Mouse (Mus musculus) limb, embryonic 12.5 days (tissue): ENCODE data around the gene Slc38a1. TPM values are rescaled to one million over a fixed set of nuclear protein-coding genes. Genes with fewer than 3 reads are reported as not detected.

ENCODE experiments used
- ATAC-seq: fragments of 200-750 bp; cut with Nextera tagmentation; 2 replicates; pipeline ENCODE4 v1.8.0; 2017; ENCODE audit warnings: low read depth, moderate TSS enrichment; ENCODE audit not compliant: insufficient number of reproducible peaks, insufficient read depth, low FRiP score, low TSS enrichment
- H3K27ac ChIP-seq: fragments of 300-500 bp; sonication (generic); 2 replicates; pipeline ENCODE4 v1.5.1; 2016; ENCODE audit warnings: mild to moderate bottlenecking, moderate library complexity
- H3K27me3 ChIP-seq: fragments of 300-500 bp; sonication (generic); 2 replicates; pipeline ENCODE4 v1.6.1; 2016; ENCODE audit warnings: mild to moderate bottlenecking, moderate library complexity
- H3K36me3 ChIP-seq: fragments of 300-500 bp; sonication (generic); 2 replicates; pipeline ENCODE4 v1.6.1; 2016; ENCODE audit warnings: mild to moderate bottlenecking, moderate library complexity
- H3K4me1 ChIP-seq: fragments of 300-500 bp; sonication (generic); replicated peaks from 2 replicates; pipeline ENCODE4 v1.6.1; 2016
- H3K4me2 ChIP-seq: fragments of 300-500 bp; sonication (generic); 2 replicates; pipeline ENCODE4 v1.6.1; 2016; ENCODE audit warnings: mild to moderate bottlenecking, moderate library complexity
- H3K4me3 ChIP-seq: fragments of 300-500 bp; sonication (generic); replicated peaks from 2 replicates; pipeline ENCODE4 v1.5.1; 2016; ENCODE audit warnings: mild to moderate bottlenecking
- H3K9ac ChIP-seq: fragments of 300-500 bp; sonication (generic); replicated peaks from 2 replicates; pipeline ENCODE4 v1.6.1; 2016; ENCODE audit warnings: mild to moderate bottlenecking, moderate library complexity
- H3K9me3 ChIP-seq: fragments of 300-500 bp; sonication (generic); 2 replicates; pipeline ENCODE4 v1.6.1; 2016; ENCODE audit warnings: mild to moderate bottlenecking, moderate library complexity
- WGBS: fragments of 180-500 bp; shearing (Covaris S2); methylation state at CpG from one replicate; pipeline ENCODE4 v1.1.7; 2016; 5-methylcytosine and 5-hydroxymethylcytosine counted together
- polyA plus RNA-seq: library from polyadenylated mRNA; unstranded; fragments of >200 nt; fragmentation: Nextera tagmentation; extraction: Ambion mirVana; gene quantifications from 2 replicates; pipeline ENCODE4 v1.2.1, GENCODE M21; 2016

The Slc38a1 gene
- polyA plus RNA-seq, 1 experiment from 2014 or later = 152 TPM

- H3K4me3 ChIP-seq = no peak overlapping the region
- no peak for ATAC-seq
- WGBS = 69% methylated on average over 10 of the region's 10 CpGs
- no peak overlapping the region for H3K9ac ChIP-seq
- H3K9me3 ChIP-seq = no peaks in the 10 kb centered on the region
- H3K27me3 ChIP-seq = no peaks in the 10 kb centered on the region
- peaks cover 65% of the 10 kb centered on the region for H3K36me3 ChIP-seq
- H3K4me1 ChIP-seq = peaks cover 31% of the 10 kb centered on the region
- no peak overlapping the region for H3K27ac ChIP-seq
- no peak overlapping the region for H3K4me2 ChIP-seq
Measured at GRCm38 (mm10) chr15:96591876-96592417, 50.8 kb downstream of the Slc38a1 start.

GRCm38 (mm10) chr15:96588996-96589657, 53.6 kb downstream of the Slc38a1 start:
- Histone ChIP-seq H3K4me2 (no peak overlapping the region), H3K36me3 (peaks cover 76% of the 10 kb centered on the region), H3K9ac (no peak overlapping the region), H3K9me3 (no peaks in the 10 kb centered on the region), H3K27ac (no peak overlapping the region), H3K4me1 (peaks cover 23% of the 10 kb centered on the region), H3K4me3 (no peak overlapping the region), H3K27me3 (no peaks in the 10 kb centered on the region)
- WGBS = 84% methylated on average over 9 of the region's 9 CpGs
- no peak for ATAC-seq

DNA sequence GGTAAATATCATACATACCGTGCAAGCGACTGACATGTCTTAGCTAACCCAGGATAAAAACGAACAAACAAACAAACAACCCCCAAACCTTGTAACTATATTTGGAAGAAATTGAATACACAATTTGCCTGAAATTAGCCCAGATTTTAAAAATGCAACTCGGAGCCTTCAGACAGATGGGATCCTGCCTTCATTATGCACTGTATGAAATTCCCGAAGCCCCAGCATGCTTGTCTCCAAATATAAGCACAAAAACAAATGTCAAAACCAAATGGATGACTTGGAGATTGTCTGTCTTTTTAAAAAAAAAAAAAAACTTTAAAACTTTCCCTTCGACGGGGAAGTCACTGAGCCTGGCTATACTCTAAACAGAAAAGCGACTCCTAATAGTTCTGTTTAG, 54.7 kb downstream of the Slc38a1 start:
- Histone ChIP-seq H3K4me1 (peaks cover 12% of the 10 kb centered on the region), H3K36me3 (peaks cover 87% of the 10 kb centered on the region)

DNA sequence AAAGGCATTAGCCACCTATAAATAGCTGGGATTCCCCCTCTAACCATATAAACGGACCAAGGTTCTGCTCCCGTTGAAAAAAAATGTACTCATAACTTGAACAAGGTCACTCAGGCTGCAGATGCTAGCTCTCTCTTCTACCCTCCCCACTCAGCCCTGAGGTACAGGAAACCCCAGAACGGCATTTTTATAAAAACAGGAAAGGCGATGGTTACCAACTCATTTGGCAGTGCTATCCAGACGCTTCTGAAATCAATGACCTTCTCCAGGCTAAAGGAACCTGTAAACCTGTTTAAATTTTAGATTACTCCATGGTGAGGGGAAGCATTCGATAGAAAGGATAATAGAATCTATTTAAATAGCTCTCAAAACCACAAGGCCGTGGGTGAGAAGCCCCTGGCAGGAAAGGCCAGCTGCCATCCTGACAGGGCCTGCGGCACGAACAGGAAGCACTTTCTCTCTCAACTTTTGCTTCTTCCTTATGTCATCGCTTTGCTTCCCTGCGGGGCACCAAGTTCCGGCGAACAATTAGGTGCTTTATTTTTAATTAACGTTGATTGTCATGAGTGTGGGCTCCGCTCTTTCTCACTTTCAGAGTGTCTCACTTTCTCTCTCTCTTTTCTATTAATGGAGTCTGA, 59.2 kb downstream of the Slc38a1 start:
- H3K4me3 ChIP-seq = no peak overlapping the region
- H3K9ac ChIP-seq = no peak overlapping the region
- H3K4me2 ChIP-seq = no peak overlapping the region
- ATAC-seq = no peak
- H3K4me1 ChIP-seq = no peaks in the 10 kb centered on the region
- WGBS = 93% methylated on average over 15 of the region's 15 CpGs
- no peaks in the 10 kb centered on the region for H3K9me3 ChIP-seq
- peaks cover 77% of the 10 kb centered on the region for H3K36me3 ChIP-seq
- no peak overlapping the region for H3K27ac ChIP-seq
- no peaks in the 10 kb centered on the region for H3K27me3 ChIP-seq

More for the DNA sequence above, 54.7 kb downstream of the Slc38a1 start:
- ATAC-seq = no peak
- 92% methylated on average over 8 of the region's 8 CpGs for WGBS
- Histone ChIP-seq H3K27ac (no peak overlapping the region), H3K9me3 (no peaks in the 10 kb centered on the region), H3K9ac (no peak overlapping the region), H3K27me3 (no peaks in the 10 kb centered on the region), H3K4me3 (no peak overlapping the region), H3K4me2 (no peak overlapping the region)

DNA sequence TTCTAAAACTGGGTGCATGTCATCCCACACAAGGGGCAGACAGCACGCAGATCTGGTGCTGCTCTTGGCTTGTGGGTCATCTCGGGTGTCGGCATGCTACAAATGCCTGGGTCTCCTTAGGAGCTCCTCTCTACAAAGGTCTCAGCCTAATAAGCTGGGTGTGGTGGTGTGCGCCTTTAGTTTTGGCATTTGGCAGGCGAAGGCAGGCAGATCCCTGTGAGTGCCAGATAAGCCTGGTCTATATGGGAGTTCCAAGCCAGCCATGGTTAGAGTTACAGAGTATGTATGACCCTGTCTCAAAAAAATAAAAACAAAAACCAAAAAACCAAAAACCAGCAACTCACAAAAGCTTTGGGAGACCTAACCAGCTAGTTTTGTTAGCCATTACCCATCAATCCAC, 65.7 kb downstream of the Slc38a1 start:
- Histone ChIP-seq H3K4me2 (no peak overlapping the region), H3K36me3 (peaks cover 80% of the 10 kb centered on the region), H3K27me3 (no peaks in the 10 kb centered on the region), H3K27ac (no peak overlapping the region), H3K9me3 (no peaks in the 10 kb centered on the region), H3K9ac (no peak overlapping the region), H3K4me3 (no peak overlapping the region), H3K4me1 (no peaks in the 10 kb centered on the region)
- 96% methylated on average over 5 of the region's 5 CpGs for WGBS
- no peak for ATAC-seq

- Histone ChIP-seq H3K4me1 (no peaks in the 10 kb centered on the region; the same call in 1 of the 2 replicates), H3K4me2 (no peak overlapping the region), H3K9ac (no peak overlapping the region), H3K36me3 (peaks cover 14% of the 10 kb centered on the region), H3K9me3 (no peaks in the 10 kb centered on the region), H3K4me3 (no peak overlapping the region), H3K27ac (no peak overlapping the region), H3K27me3 (no peaks in the 10 kb centered on the region)
- no peak for ATAC-seq
- WGBS = 62% methylated on average over 2 of the region's 2 CpGs
Measured at GRCm38 (mm10) chr15:96568983-96569363, 73.7 kb downstream of the Slc38a1 start.

GRCm38 (mm10) chr15:96568271-96568982, 74.3 kb downstream of the Slc38a1 start:
- ATAC-seq = no peak
- Histone ChIP-seq H3K27ac (no peak overlapping the region), H3K27me3 (no peaks in the 10 kb centered on the region), H3K36me3 (peaks cover 9% of the 10 kb centered on the region), H3K4me3 (no peak overlapping the region), H3K4me2 (no peak overlapping the region), H3K9ac (no peak overlapping the region), H3K9me3 (no peaks in the 10 kb centered on the region), H3K4me1 (no peaks in the 10 kb centered on the region; the same call in 1 of the 2 replicates)
- WGBS = 65% methylated on average over 13 of the region's 13 CpGs

GRCm38 (mm10) chr15:96566850-96567271, 75.9 kb downstream of the Slc38a1 start:
- Histone ChIP-seq H3K27ac (no peak overlapping the region), H3K9ac (0 out of 2 replicates have a peak overlapping the region, but pooled peaks have one; percentile 38), H3K36me3 (no peaks in the 10 kb centered on the region), H3K4me2 (peak overlapping the region; percentile 56), H3K4me3 (peak overlapping the region; percentile 38), H3K9me3 (no peaks in the 10 kb centered on the region), H3K4me1 (no peaks in the 10 kb centered on the region; the same call in 1 of the 2 replicates), H3K27me3 (no peaks in the 10 kb centered on the region)
- WGBS = 10% methylated on average over 14 of the region's 14 CpGs
- ATAC-seq = no peak; the same call in 1 of the 2 replicates

DNA sequence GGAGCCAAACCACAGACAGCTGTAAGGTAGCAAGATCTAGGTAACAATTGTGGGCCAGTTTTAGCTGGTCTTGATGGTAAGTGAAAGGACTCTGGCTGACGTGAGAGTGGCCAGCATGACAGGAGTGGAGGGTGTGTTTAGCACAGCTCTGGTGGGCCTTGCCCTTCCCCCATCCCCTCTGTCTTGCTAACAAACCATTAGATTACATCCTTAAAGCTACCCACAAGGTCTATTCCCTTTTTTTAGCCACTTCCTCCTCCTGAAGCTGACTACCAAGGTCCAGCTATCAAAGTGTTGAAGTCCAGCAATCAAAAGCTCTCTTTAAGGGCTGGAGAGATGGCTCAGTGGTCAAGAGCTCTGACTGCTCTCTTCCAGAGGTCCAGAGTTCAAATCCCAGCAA, 78.9 kb downstream of the Slc38a1 start:
- no peak overlapping the region for H3K4me3 ChIP-seq
- ATAC-seq = no peak
- H3K4me1 ChIP-seq = peaks cover 3% of the 10 kb centered on the region; the same call in 1 of the 2 replicates
- H3K9me3 ChIP-seq = no peaks in the 10 kb centered on the region
- no peak overlapping the region for H3K9ac ChIP-seq
- no peak overlapping the region for H3K4me2 ChIP-seq
- no peaks in the 10 kb centered on the region for H3K36me3 ChIP-seq
- no peak overlapping the region for H3K27ac ChIP-seq
- 59% methylated on average over 1 of the region's 1 CpGs for whole genome bisulfite sequencing
- H3K27me3 ChIP-seq = no peaks in the 10 kb centered on the region

DNA sequence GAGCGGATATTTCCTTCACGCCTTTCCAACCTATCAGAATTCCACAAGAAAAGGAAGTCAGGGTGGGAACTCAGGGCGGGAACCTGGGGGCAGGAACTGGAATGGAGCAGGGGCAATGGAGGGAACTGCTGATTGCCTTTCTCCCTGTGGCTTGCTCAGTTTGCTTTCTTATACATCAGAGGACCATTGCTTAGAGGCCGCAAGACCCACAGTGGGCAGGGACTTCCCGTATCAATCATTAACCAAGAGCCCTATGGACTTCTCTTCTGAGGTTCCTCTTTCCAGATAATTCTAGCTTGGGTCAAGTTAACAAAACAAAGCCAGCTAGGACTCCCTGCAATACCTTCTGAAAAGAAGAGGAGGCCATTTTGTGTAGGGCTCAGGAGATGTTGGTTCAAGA, 80.2 kb downstream of the Slc38a1 start:
- Histone ChIP-seq H3K27me3 (no peaks in the 10 kb centered on the region), H3K27ac (no peak overlapping the region)
- WGBS = 94% methylated on average over 5 of the region's 5 CpGs

More for the DNA sequence above, 80.2 kb downstream of the Slc38a1 start:
- no peak overlapping the region for H3K4me2 ChIP-seq
- no peaks in the 10 kb centered on the region for H3K36me3 ChIP-seq
- no peak overlapping the region for H3K4me3 ChIP-seq
- H3K9me3 ChIP-seq = no peaks in the 10 kb centered on the region
- ATAC-seq = no peak
- peaks cover 3% of the 10 kb centered on the region; the same call in 1 of the 2 replicates for H3K4me1 ChIP-seq
- no peak overlapping the region for H3K9ac ChIP-seq
